Mouse (Mus musculus): ENCODE measurements at regions not wholly inside any gene's neighbourhood (a gene's known extent, or its start where the extent isn't known, plus 50 kb on each side); places are given as distances from the start of the nearest gene placed in this dataset.
A peak's percentile ranks its signal among the peaks of the same experiment; 100 is the strongest.

GRCm38 (mm10) chr5:121078531-121078930 lies 68.6 kb upstream of the Rph3a start:
- WGBS = 27% methylated on average over 6 of the region's 6 CpGs
- DNase-seq (ENCODE audit: low spot score) = peak; percentile 61
- no peaks in the 10 kb centered on the region for H3K36me3 ChIP-seq
- H3K9me3 ChIP-seq = peaks cover 8% of the 10 kb centered on the region; the same call in 1 of the 2 replicates
- H3K27me3 ChIP-seq (ENCODE audit: insufficient read depth, poor library complexity, severe bottlenecking) = no peaks in the 10 kb centered on the region
- no peak overlapping the region for H3K4me3 ChIP-seq
- H3K27ac ChIP-seq = no peak overlapping the region
- H3K4me1 ChIP-seq (replicated peaks) = no peaks in the 10 kb centered on the region

DNA sequence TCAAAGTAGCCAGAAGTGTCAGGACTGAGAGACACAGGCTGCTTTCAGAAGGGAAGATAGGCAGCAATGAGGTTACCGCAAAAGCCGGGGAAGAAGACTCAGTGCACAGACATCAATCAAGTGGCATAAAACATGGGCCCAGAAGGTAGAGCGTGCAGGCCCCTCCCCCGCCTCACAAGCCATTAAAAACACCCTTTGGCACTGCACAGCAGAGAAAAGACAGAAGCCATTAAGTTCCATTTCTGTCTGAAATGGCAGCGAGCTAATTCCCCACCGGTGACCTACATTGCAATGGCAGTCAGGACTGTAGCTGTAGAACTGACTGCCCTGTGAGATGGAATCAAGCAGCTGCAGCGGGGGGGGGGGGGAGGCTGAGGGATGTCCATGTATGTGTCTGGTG lies 66.8 kb upstream of the Rph3a start:
- H3K4me1 ChIP-seq (replicated peaks) = no peaks in the 10 kb centered on the region
- no peak overlapping the region for H3K27ac ChIP-seq
- DNase-seq (ENCODE audit: low spot score) = no peak
- peaks cover 2% of the 10 kb centered on the region; the same call in 1 of the 2 replicates for H3K9me3 ChIP-seq
- H3K36me3 ChIP-seq = no peaks in the 10 kb centered on the region
- no peak overlapping the region for H3K4me3 ChIP-seq
- no peaks in the 10 kb centered on the region for H3K27me3 ChIP-seq (ENCODE audit: insufficient read depth, poor library complexity, severe bottlenecking)
- 75% methylated on average over 7 of the region's 7 CpGs for WGBS

GRCm38 (mm10) chr5:121068821-121069220 lies 58.9 kb upstream of the Rph3a start:
- Histone ChIP-seq H3K9me3 (no peaks in the 10 kb centered on the region), H3K4me1 (replicated peaks) (peaks cover 14% of the 10 kb centered on the region; the same call in 1 of the 2 replicates), H3K27ac (no peak overlapping the region), H3K4me3 (no peak overlapping the region), H3K27me3 (ENCODE audit: insufficient read depth, poor library complexity, severe bottlenecking) (no peaks in the 10 kb centered on the region), H3K36me3 (no peaks in the 10 kb centered on the region)
- 3% methylated on average over 11 of the region's 11 CpGs for WGBS
- peak; percentile 51 for DNase-seq (ENCODE audit: low spot score)

DNA sequence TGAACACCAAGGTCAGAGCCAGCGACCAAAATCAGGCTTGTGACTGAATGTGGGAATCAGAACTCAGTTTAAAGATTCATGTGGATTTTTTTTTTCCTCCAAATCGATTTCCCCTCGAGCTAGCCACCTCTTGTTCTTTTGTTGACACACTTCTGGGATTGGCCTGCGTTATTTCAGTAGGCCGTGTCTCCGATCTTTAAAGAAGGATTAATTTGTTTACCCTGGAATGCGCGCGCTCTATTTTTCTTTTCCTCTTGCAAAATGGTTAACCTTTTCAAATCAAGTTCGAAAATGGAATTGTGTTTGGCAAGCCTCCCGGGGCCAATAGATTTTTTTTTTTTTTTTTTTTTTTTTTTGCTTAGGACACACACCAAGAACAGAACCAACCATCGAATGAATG lies 54.8 kb upstream of the Rph3a start:
- Histone ChIP-seq H3K27ac (no peak overlapping the region), H3K4me1 (replicated peaks) (peaks cover 22% of the 10 kb centered on the region; the same call in 1 of the 2 replicates), H3K27me3 (ENCODE audit: insufficient read depth, poor library complexity, severe bottlenecking) (no peaks in the 10 kb centered on the region), H3K36me3 (no peaks in the 10 kb centered on the region), H3K9me3 (no peaks in the 10 kb centered on the region), H3K4me3 (no peak overlapping the region)
- DNase-seq (ENCODE audit: low spot score) = no peak
- WGBS = 85% methylated on average over 12 of the region's 12 CpGs

- WGBS = 46% methylated on average over 4 of the region's 4 CpGs
- H3K36me3 ChIP-seq = no peaks in the 10 kb centered on the region
- H3K27me3 ChIP-seq (ENCODE audit: insufficient read depth, poor library complexity, severe bottlenecking) = no peaks in the 10 kb centered on the region
- H3K27ac ChIP-seq = peak overlapping the region; percentile 1; the same call in 1 of the 2 replicates
- peak; percentile 11 for DNase-seq (ENCODE audit: low spot score)
- no peak overlapping the region for H3K4me3 ChIP-seq
- peaks cover 15% of the 10 kb centered on the region; the same call in 1 of the 2 replicates for H3K4me1 ChIP-seq (replicated peaks)
- H3K9me3 ChIP-seq = no peaks in the 10 kb centered on the region
These were observed 53.2 kb upstream of the Rph3a start for GRCm38 (mm10) chr5:121062930-121063584.

- 63% methylated on average over 2 of the region's 2 CpGs for WGBS
- no peaks in the 10 kb centered on the region for H3K9me3 ChIP-seq
- no peak for DNase-seq (ENCODE audit: low spot score)
- H3K4me1 ChIP-seq (replicated peaks) = peaks cover 15% of the 10 kb centered on the region; the same call in 1 of the 2 replicates
- H3K27me3 ChIP-seq (ENCODE audit: insufficient read depth, poor library complexity, severe bottlenecking) = no peaks in the 10 kb centered on the region
- no peak overlapping the region for H3K4me3 ChIP-seq
- no peaks in the 10 kb centered on the region for H3K36me3 ChIP-seq
- H3K27ac ChIP-seq = no peak overlapping the region
These were observed 51.8 kb upstream of the Rph3a start for GRCm38 (mm10) chr5:121061688-121062087.

Measured in hindbrain, embryonic 10.5 days (tissue).